Mouse (Mus musculus): Measurements from ENCODE around the gene Ablim1.

GRCm38 (mm10) chr19:57316597-57316996 is 1.9 kb upstream of the Ablim1 start:
- TF ChIP-seq CTCF (IDR thresholded peaks at IDR 0.05; ENCODE audit: low read depth) (no peak), EP300 (IDR thresholded peaks at IDR 0.05; ENCODE audit: low read depth) (no peak)
